Mouse (Mus musculus): ENCODE results near the gene Tmod2. TPM values are rescaled to one million over a fixed set of nuclear protein-coding genes. Genes with fewer than 3 reads are reported as not detected.

Gene Tmod2
- polyA plus RNA-seq, 1 experiment from 2014 or later, result 28.5 TPM

DNA sequence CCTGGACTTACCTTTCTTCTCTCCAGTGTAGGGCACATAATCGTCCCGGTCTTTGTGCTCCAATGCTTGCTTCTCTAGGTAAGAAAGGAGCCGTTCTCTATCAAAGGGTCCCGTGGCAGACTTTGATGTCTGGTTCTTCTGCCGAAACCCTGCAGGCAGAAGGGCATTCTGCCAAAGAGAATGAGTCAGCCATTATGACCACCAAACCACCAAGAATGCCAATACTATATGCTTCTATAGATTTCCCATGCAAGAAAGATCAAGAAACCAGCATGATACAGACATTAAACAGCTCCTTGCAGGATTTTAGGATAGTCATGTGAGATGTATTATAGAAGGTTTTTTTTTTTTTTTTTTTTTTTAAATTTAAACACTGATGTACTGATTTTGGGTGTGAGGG, 81.8 kb downstream of the Tmod2 start:
- Histone ChIP-seq H3K4me3 (ENCODE audit: low read depth, low read length) (no peak overlapping the region), H3K4me1 (ENCODE audit: control insufficient read depth, insufficient read depth, low read length) (no peaks in the 10 kb centered on the region), H3K36me3 (ENCODE audit: control insufficient read depth, insufficient read depth, low read length) (peaks cover 30% of the 10 kb centered on the region), H3K4me2 (ENCODE audit: low read depth, low read length) (no peak overlapping the region), H3K27me3 (replicated peaks; ENCODE audit: control insufficient read depth, insufficient read depth, low read length) (no peaks in the 10 kb centered on the region), H3K27ac (replicated peaks; ENCODE audit: low read depth, low read length) (no peak overlapping the region), H3K9ac (ENCODE audit: low read depth, low read length) (no peak overlapping the region), H3K9me3 (ENCODE audit: control insufficient read depth, low read length) (no peaks in the 10 kb centered on the region)
- WGBS, result 66% methylated on average over 5 of the region's 5 CpGs
- ATAC-seq (ENCODE audit: low read depth) (no peak), DNase-seq (ENCODE audit: low spot score) (no peak)

DNA sequence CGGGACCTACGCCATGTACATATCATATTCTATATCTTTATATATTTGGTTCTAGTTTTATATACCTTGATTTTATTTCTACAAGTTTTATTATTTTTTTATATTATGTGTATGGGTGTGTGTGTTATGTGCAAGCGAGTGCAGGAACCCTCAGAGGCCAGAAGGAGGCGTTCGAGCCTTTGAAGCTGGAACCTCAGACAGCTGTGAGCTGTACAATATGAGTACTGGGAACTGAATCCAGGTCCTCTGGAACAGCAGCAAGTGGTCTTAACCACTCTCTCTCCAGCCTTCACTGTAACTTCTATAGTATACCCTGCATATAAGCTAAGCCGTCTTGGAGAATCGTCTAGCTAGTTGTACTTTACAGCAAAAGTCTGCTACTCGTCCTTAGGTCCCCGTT, 83.0 kb downstream of the Tmod2 start:
- H3K4me2 ChIP-seq (ENCODE audit: low read depth, low read length), result no peak overlapping the region
- no peaks in the 10 kb centered on the region for H3K27me3 ChIP-seq (replicated peaks; ENCODE audit: control insufficient read depth, insufficient read depth, low read length)
- no peak for DNase-seq (ENCODE audit: low spot score)
- H3K27ac ChIP-seq (replicated peaks; ENCODE audit: low read depth, low read length), result no peak overlapping the region
- no peaks in the 10 kb centered on the region for H3K4me1 ChIP-seq (ENCODE audit: control insufficient read depth, insufficient read depth, low read length)
- H3K9ac ChIP-seq (ENCODE audit: low read depth, low read length), result no peak overlapping the region
- peaks cover 33% of the 10 kb centered on the region for H3K36me3 ChIP-seq (ENCODE audit: control insufficient read depth, insufficient read depth, low read length)
- H3K4me3 ChIP-seq (ENCODE audit: low read depth, low read length), result no peak overlapping the region
- no peak for ATAC-seq (ENCODE audit: low read depth)
- 93% methylated on average over 9 of the region's 9 CpGs for WGBS
- no peaks in the 10 kb centered on the region for H3K9me3 ChIP-seq (ENCODE audit: control insufficient read depth, low read length)

DNA sequence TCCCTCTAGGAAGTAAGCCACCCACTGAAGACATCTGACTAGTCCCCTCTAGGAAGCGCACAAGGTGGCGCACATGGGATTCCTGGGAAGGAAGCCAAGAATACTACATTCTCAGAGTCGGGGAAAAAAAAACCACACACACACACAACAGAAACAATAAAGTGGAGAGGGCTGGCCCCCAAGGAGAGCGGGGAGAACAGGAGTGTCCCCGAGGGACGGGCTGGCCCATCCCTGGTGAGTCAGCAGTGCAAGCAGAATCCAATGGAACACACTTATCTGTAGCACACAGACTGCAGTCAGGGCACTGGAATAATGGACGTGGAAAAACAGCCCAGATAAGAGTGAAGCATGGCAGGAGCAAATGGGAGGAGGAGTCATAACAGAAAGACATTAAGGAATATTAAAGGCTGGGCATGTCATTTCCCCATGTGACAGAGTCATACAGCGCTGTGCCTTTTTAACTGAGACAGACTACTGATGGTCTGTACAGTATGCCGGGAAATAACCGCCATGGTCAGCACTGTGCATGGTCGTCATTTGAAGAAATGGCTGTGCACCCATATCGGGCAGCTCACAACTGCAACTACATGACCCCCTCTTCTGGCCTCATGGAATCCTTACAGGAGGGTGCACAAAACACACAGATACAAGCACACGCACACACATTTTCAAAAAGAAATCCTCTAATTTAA, 83.6 kb downstream of the Tmod2 start:
- DNase-seq (ENCODE audit: low spot score) (peak; percentile 73), ATAC-seq (ENCODE audit: low read depth) (peak; percentile 78)
- 77% methylated on average over 13 of the region's 13 CpGs for WGBS
- Histone ChIP-seq H3K4me3 (ENCODE audit: low read depth, low read length) (no peak overlapping the region), H3K27me3 (replicated peaks; ENCODE audit: control insufficient read depth, insufficient read depth, low read length) (no peaks in the 10 kb centered on the region), H3K4me1 (ENCODE audit: control insufficient read depth, insufficient read depth, low read length) (no peaks in the 10 kb centered on the region), H3K27ac (replicated peaks; ENCODE audit: low read depth, low read length) (no peak overlapping the region), H3K36me3 (ENCODE audit: control insufficient read depth, insufficient read depth, low read length) (peaks cover 33% of the 10 kb centered on the region), H3K4me2 (ENCODE audit: low read depth, low read length) (no peak overlapping the region), H3K9ac (ENCODE audit: low read depth, low read length) (no peak overlapping the region), H3K9me3 (ENCODE audit: control insufficient read depth, low read length) (no peaks in the 10 kb centered on the region)

DNA sequence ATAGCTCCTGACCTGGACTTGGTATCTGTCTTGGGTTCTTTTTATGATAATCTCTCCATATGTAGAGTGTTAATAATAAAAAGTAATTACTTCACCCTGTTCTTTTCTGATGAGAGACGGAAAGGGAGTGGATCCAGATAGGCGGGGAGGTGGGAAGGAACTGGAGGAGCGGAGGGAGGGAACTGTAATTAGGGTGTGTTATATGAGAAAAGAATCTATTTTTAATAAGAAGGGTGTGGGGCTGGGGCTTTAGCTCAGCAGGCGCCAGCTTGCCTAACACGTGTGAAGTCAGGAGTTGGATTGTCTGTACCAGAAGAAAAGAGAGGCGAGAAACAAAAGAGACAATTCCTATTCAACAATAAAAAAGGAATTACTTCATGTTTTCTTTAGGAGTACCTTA, 87.5 kb downstream of the Tmod2 start:
- H3K9me3 ChIP-seq (ENCODE audit: control insufficient read depth, low read length), result no peaks in the 10 kb centered on the region
- WGBS, result 59% methylated on average over 6 of the region's 6 CpGs
- H3K27me3 ChIP-seq (replicated peaks; ENCODE audit: control insufficient read depth, insufficient read depth, low read length), result no peaks in the 10 kb centered on the region
- DNase-seq (ENCODE audit: low spot score) (peak; percentile 76), ATAC-seq (ENCODE audit: low read depth) (peak; percentile 73)
- peaks cover 27% of the 10 kb centered on the region for H3K36me3 ChIP-seq (ENCODE audit: control insufficient read depth, insufficient read depth, low read length)
- H3K4me3 ChIP-seq (ENCODE audit: low read depth, low read length), result no peak overlapping the region
- no peak overlapping the region for H3K4me2 ChIP-seq (ENCODE audit: low read depth, low read length)
- no peak overlapping the region for H3K27ac ChIP-seq (replicated peaks; ENCODE audit: low read depth, low read length)
- no peaks in the 10 kb centered on the region for H3K4me1 ChIP-seq (ENCODE audit: control insufficient read depth, insufficient read depth, low read length)
- no peak overlapping the region for H3K9ac ChIP-seq (ENCODE audit: low read depth, low read length)

DNA sequence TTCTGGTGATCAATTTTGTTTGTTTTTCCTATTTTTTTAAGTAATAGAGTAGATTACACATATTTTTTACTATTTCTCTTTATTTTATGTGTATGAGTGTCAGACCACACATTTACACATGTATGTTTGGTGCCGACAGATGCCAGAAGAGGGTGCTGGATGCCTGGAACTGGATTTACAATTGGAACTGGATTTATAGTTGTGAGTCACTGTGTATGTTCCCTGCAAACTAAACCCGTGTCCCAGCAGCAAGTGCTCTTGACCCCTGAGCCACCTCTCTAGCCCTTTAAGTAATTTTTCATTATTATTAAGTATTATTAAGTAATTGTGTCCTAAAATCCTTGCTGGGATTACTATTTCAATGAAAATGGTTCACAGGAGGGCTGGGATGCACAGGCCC, 88.9 kb downstream of the Tmod2 start:
- H3K27ac ChIP-seq (replicated peaks; ENCODE audit: low read depth, low read length), result no peak overlapping the region
- H3K36me3 ChIP-seq (ENCODE audit: control insufficient read depth, insufficient read depth, low read length), result peaks cover 14% of the 10 kb centered on the region; the same call in 1 of the 2 replicates
- no peak for ATAC-seq (ENCODE audit: low read depth)
- H3K4me3 ChIP-seq (ENCODE audit: low read depth, low read length), result no peak overlapping the region
- no peak overlapping the region for H3K9ac ChIP-seq (ENCODE audit: low read depth, low read length)
- no peak for DNase-seq (ENCODE audit: low spot score)
- H3K27me3 ChIP-seq (replicated peaks; ENCODE audit: control insufficient read depth, insufficient read depth, low read length), result no peaks in the 10 kb centered on the region
- H3K4me2 ChIP-seq (ENCODE audit: low read depth, low read length), result no peak overlapping the region
- WGBS, result 72% methylated on average over 2 of the region's 2 CpGs
- H3K4me1 ChIP-seq (ENCODE audit: control insufficient read depth, insufficient read depth, low read length), result no peaks in the 10 kb centered on the region
- H3K9me3 ChIP-seq (ENCODE audit: control insufficient read depth, low read length), result no peaks in the 10 kb centered on the region

DNA sequence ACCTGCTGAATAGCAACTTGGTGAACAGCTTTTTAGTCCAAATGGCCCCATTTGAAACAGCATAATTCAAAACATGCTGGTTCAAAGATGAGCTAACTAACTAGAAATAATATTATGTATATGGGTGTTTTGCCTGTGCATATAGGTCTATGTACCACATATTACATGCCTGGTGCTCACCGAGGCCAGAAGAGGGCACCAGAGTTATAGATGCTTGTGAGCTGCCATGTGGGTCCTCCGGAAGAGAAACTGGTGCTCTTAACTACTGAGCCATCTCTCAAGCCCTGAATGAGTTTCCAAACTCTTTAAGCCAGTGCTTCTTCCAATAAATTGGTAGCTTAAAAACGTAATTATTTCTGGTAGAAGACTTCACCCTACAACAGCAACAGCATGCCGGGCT, 89.3 kb downstream of the Tmod2 start:
- no peaks in the 10 kb centered on the region for H3K9me3 ChIP-seq (ENCODE audit: control insufficient read depth, low read length)
- DNase-seq (ENCODE audit: low spot score) (peak; percentile 76), ATAC-seq (ENCODE audit: low read depth) (peak; percentile 65; the same call in 1 of the 2 replicates)
- 48% methylated on average over 4 of the region's 4 CpGs for WGBS
- H3K27me3 ChIP-seq (replicated peaks; ENCODE audit: control insufficient read depth, insufficient read depth, low read length), result no peaks in the 10 kb centered on the region
- H3K27ac ChIP-seq (replicated peaks; ENCODE audit: low read depth, low read length), result no peak overlapping the region
- no peak overlapping the region for H3K4me3 ChIP-seq (ENCODE audit: low read depth, low read length)
- H3K36me3 ChIP-seq (ENCODE audit: control insufficient read depth, insufficient read depth, low read length), result peaks cover 14% of the 10 kb centered on the region; the same call in 1 of the 2 replicates
- H3K4me2 ChIP-seq (ENCODE audit: low read depth, low read length), result no peak overlapping the region
- H3K4me1 ChIP-seq (ENCODE audit: control insufficient read depth, insufficient read depth, low read length), result no peaks in the 10 kb centered on the region
- no peak overlapping the region for H3K9ac ChIP-seq (ENCODE audit: low read depth, low read length)

DNA sequence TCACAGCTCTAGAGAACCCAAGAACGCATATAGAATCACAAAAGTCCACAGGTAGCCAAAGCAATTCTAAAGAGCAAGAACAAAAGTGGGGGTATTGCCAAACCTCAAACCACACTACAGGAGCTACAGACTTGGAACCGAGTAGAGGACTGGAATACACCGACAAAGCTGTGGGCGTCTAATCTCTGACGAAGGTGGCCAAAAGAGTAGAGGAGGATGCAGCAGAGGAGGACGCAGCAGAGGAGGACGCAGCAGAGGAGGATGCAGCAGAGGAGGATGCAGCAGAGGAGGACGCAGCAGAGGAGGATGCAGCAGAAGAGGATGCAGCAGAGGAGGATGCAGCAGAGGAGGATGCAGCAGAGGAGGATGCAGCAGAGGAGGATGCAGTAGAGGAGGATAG, 90.2 kb downstream of the Tmod2 start:
- no peaks in the 10 kb centered on the region for H3K9me3 ChIP-seq (ENCODE audit: control insufficient read depth, low read length)
- no peak overlapping the region for H3K27ac ChIP-seq (replicated peaks; ENCODE audit: low read depth, low read length)
- no peak for DNase-seq (ENCODE audit: low spot score)
- H3K9ac ChIP-seq (ENCODE audit: low read depth, low read length), result no peak overlapping the region
- peaks cover 20% of the 10 kb centered on the region; the same call in 1 of the 2 replicates for H3K36me3 ChIP-seq (ENCODE audit: control insufficient read depth, insufficient read depth, low read length)
- 87% methylated on average over 8 of the region's 8 CpGs for WGBS
- no peaks in the 10 kb centered on the region for H3K27me3 ChIP-seq (replicated peaks; ENCODE audit: control insufficient read depth, insufficient read depth, low read length)
- no peak overlapping the region for H3K4me3 ChIP-seq (ENCODE audit: low read depth, low read length)
- ATAC-seq (ENCODE audit: low read depth), result no peak
- H3K4me2 ChIP-seq (ENCODE audit: low read depth, low read length), result no peak overlapping the region
- H3K4me1 ChIP-seq (ENCODE audit: control insufficient read depth, insufficient read depth, low read length), result no peaks in the 10 kb centered on the region

DNA sequence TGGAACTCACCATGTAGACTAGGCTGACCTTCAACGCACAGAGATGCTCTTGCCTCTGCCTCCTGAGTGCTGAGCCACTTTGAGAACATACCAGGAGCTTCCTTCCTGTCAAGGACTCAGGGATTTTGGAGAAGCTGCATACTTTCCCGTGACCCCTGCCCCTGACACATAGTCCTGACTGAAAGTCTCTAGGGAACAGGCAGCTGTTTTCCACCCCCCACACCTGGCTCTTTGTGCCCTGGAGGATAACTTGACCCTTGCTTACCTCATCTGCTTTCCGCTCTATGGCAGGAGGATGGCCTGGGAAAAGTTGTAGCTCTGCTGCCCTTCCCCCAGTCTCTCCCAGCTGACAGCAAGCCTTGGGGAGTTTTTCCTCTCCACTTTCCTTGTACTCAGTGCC, 93.4 kb downstream of the Tmod2 start:
- ATAC-seq (ENCODE audit: low read depth) (no peak), DNase-seq (ENCODE audit: low spot score) (no peak)
- Histone ChIP-seq H3K9ac (ENCODE audit: low read depth, low read length) (no peak overlapping the region), H3K4me3 (ENCODE audit: low read depth, low read length) (no peak overlapping the region), H3K27me3 (replicated peaks; ENCODE audit: control insufficient read depth, insufficient read depth, low read length) (no peaks in the 10 kb centered on the region), H3K4me2 (ENCODE audit: low read depth, low read length) (no peak overlapping the region), H3K27ac (replicated peaks; ENCODE audit: low read depth, low read length) (no peak overlapping the region), H3K36me3 (ENCODE audit: control insufficient read depth, insufficient read depth, low read length) (peaks cover 47% of the 10 kb centered on the region), H3K4me1 (ENCODE audit: control insufficient read depth, insufficient read depth, low read length) (no peaks in the 10 kb centered on the region), H3K9me3 (ENCODE audit: control insufficient read depth, low read length) (no peaks in the 10 kb centered on the region)
- 64% methylated on average over 3 of the region's 3 CpGs for WGBS

Measured in embryonic facial prominence, embryonic 14.5 days (tissue).